Mouse (Mus musculus) heart, postnatal 0 days (tissue): ENCODE data around the gene Azi2.

Experiments used
- CTCF ChIP-seq: IDR thresholded peaks from 2 replicates; pipeline ENCODE4 v1.5.1; 2016; ENCODE audit warnings: antibody characterized with exemption, control low read depth, low read depth
- EP300 ChIP-seq: IDR thresholded peaks from 2 replicates; pipeline ENCODE4 v1.6.1; 2016; ENCODE audit warnings: antibody characterized with exemption, low read depth

GRCm38 (mm10) chr9:118099395-118099794 lies 59.1 kb downstream of the Azi2 start:
- TF ChIP-seq CTCF: peak; percentile 59
- no peak for TF ChIP-seq EP300
